Mouse (Mus musculus): Measurements from ENCODE around the gene Nfe2l2. TPM values are rescaled to one million over a fixed set of nuclear protein-coding genes. Genes with fewer than 3 reads are reported as not detected.
A peak's percentile ranks its signal among the peaks of the same experiment; 100 is the strongest.

The Nfe2l2 gene
- 10 to 100 TPM; 11.4 to 13.5 TPM for total RNA-seq (2021)

GRCm38 (mm10) chr2:75704234-75705161 is at the start of gene Nfe2l2:
Nfe2l2 (minus strand) TSS chr2:75704641.
- peak; percentile 83 to 87 for DNase-seq

GRCm38 (mm10) chr2:75752306-75753175 is 48.1 kb upstream of the Nfe2l2 start:
- DNase-seq = no peak

- DNase-seq = no peak
Measured at GRCm38 (mm10) chr2:75751896-75752295, 47.5 kb upstream of the Nfe2l2 start.

GRCm38 (mm10) chr2:75750869-75751268 is 46.4 kb upstream of the Nfe2l2 start:
- no peak for DNase-seq

GRCm38 (mm10) chr2:75750043-75750718 is 45.7 kb upstream of the Nfe2l2 start:
- DNase-seq = no peak

- no peak for DNase-seq
Measured at GRCm38 (mm10) chr2:75748841-75749240, 44.4 kb upstream of the Nfe2l2 start.

- no peak for DNase-seq
Measured at GRCm38 (mm10) chr2:75737006-75737503, 32.6 kb upstream of the Nfe2l2 start.

- DNase-seq = no peak
Measured at GRCm38 (mm10) chr2:75734196-75734865, 29.9 kb upstream of the Nfe2l2 start.

GRCm38 (mm10) chr2:75733177-75733576 is 28.7 kb upstream of the Nfe2l2 start:
- DNase-seq = no peak

- no peak for DNase-seq
Measured at GRCm38 (mm10) chr2:75731929-75732328, 27.5 kb upstream of the Nfe2l2 start.

GRCm38 (mm10) chr2:75731233-75731651 is 26.8 kb upstream of the Nfe2l2 start:
- no peak for DNase-seq

- peak; percentile 23 to 25 for DNase-seq
Measured at GRCm38 (mm10) chr2:75730052-75730451, 25.6 kb upstream of the Nfe2l2 start.

GRCm38 (mm10) chr2:75724863-75725445 is 20.5 kb upstream of the Nfe2l2 start:
- DNase-seq = no peak

GRCm38 (mm10) chr2:75723481-75723880 is 19.0 kb upstream of the Nfe2l2 start:
- DNase-seq = no peak

- DNase-seq = no peak
Measured at GRCm38 (mm10) chr2:75722893-75723292, 18.5 kb upstream of the Nfe2l2 start.

GRCm38 (mm10) chr2:75720236-75721027 is 16.0 kb upstream of the Nfe2l2 start:
- DNase-seq = no peak

- no peak for DNase-seq
Measured at GRCm38 (mm10) chr2:75719331-75719869, 15.0 kb upstream of the Nfe2l2 start.

- no peak for DNase-seq
Measured at GRCm38 (mm10) chr2:75716046-75717016, 11.9 kb upstream of the Nfe2l2 start.

- DNase-seq = no peak
Measured at GRCm38 (mm10) chr2:75714766-75715165, 10.3 kb upstream of the Nfe2l2 start.

All from layer of hippocampus, postnatal 36 days (tissue).